Mouse (Mus musculus) left cerebral cortex, adult 2 months (tissue): Measurements from ENCODE around the gene Gramd1b. TPM values are rescaled to one million over a fixed set of nuclear protein-coding genes. Genes with fewer than 3 reads are reported as not detected.
A peak's percentile ranks its signal among the peaks of the same experiment; 100 is the strongest.

Experiments
- DNase-seq, 2 experiments: peaks; one replicate each; pipeline ENCODE4 v3.0.0; 2021 to 2022; ENCODE audit warnings: low spot score in 2 of 2, mixed read lengths in 1 of 2; ENCODE audit errors: extremely low spot score in 1 of 2
- H3K27ac ChIP-seq: fragments of 200-600 bp; 2 replicates; pipeline ENCODE4 v1.8.1; 2022
- H3K4me3 ChIP-seq: fragments of 200-600 bp; 2 replicates; pipeline ENCODE4 v1.8.1; 2022
- CTCF ChIP-seq: fragments of 200-600 bp; IDR thresholded peaks from 2 replicates; pipeline ENCODE4 v1.8.1; 2022; ENCODE audit warnings: antibody characterized with exemption, mild to moderate bottlenecking, moderate library complexity
- intact Hi-C: fragments of 180-260 bp; cut with DNase I; formaldehyde crosslinking; loops from one replicate; pipeline ENCODE4 v1.15.1; 2025
- total RNA-seq, 2 experiments: library from RNA; stranded (reverse); gene quantifications; 2 replicates each; pipeline ENCODE4 v1.2.3; 2021

Gene Gramd1b
- total RNA-seq, 2 experiments from 2014 or later, result 178 to 192 TPM

DNA sequence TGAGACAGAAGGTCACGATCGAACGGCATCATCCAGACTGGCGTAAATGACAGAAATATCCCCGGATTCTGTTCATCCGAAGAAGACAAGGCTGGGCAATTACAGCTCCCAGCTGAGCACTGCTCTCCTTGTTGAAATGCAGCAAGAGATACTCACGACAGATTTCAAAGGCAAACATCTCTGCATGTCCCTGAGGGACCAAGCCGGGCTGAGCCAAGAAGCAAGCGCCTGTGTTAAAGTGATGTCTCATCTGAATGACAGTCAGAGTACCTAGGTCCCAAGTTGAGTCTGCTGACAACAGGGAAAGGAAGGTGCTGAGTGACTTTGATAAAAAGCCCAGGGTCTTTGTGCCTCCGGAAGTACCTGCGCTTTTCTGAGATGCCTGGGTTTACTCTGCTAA lies 157.1 kb downstream of the Gramd1b start:
- H3K4me3 ChIP-seq, result peak overlapping the region; percentile 77
- H3K27ac ChIP-seq, result peak overlapping the region; percentile 92
- TF ChIP-seq CTCF, result no peak
- no peak for DNase-seq
- intact Hi-C loops, result loop anchor here (2.0 kb wide), 1 partner anchor 23 kb away; no protein-coding TSS in a partner anchor

DNA sequence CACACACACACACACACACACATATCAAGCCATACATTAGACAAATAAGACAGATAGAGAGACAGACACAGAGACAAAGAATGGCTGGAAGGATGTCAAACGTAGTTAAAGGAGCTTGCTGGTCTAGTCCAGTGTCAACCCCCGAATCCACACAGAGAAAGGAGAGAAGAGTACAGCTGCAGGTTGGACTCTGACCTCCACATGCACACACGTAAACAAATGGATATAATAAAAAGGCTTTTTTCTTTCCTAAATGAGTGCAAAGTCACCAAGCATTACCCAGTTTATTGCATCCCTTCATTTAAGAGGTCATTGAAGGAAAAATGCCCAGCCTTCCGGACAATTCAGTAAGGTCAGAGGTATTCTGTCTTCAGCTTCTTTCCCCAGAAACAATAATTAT lies 161.0 kb downstream of the Gramd1b start:
- Histone ChIP-seq H3K27ac (no peak overlapping the region), H3K4me3 (no peak overlapping the region)
- intact Hi-C loops, result no loop called here
- TF ChIP-seq CTCF, result no peak
- no peak for DNase-seq

DNA sequence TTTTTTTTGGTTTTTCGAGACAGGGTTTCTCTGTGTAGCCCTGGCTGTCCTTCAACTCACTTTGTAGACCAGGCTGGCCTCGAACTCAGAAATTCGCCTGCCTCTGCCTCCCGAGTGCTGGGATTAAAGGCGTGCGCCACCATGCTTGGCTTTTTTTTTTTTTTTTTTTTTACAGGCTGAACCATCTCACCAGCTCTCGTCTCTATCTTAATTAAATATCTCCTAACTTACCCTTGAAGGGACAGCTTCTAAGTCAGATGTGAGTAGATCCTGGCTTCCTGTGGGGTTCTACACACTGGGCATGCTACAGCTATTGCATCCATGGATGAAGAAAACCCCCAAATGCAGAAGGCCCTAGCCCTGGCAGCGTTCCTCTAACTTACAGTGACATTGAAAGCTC lies 164.4 kb downstream of the Gramd1b start:
- H3K4me3 ChIP-seq, result no peak overlapping the region
- DNase-seq, result no peak
- TF ChIP-seq CTCF, result no peak
- H3K27ac ChIP-seq, result no peak overlapping the region
- intact Hi-C loops, result no loop called here

DNA sequence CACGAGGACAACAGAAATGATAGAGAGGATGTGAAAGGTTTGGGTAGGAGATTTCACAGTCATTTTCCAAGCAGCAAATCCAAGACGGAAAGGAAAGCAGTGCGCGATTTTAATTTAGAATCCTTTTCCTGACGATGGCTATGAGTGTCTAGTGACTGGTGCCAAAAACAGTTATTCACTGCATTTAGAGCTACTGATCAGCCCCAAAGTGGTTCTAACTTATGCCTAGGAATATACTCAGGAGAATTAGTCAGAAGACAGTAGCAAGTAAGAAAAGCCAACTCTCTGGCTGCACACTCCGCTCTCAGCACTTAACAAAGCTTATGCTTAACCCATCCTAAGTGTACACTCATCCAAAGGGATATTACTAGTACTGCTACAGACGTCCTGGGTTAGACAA lies 166.9 kb downstream of the Gramd1b start:
- no peak for TF ChIP-seq CTCF
- intact Hi-C loops, result no loop called here

DNA sequence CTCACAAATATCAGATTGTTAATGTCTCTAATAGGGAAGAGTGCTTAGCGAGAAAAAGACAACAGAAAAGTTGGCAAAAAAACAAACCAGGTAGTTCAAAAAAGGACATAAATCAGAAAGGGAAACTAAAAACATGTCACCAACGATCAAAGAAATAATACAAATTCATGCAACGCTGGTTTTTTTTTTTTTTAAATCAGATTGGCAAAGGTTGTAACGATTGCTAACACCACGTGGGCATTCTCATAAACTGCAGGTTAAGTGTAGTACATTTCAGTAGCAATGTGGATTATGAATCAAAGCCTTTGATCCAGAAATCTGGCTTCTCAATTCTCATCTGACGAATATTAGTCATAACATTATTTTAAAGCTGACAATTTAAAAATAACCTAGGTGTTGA lies 169.2 kb downstream of the Gramd1b start:
- intact Hi-C loops, result no loop called here
- DNase-seq, result no peak
- no peak for TF ChIP-seq CTCF
- no peak overlapping the region for H3K27ac ChIP-seq
- no peak overlapping the region for H3K4me3 ChIP-seq

More for the DNA sequence above, 166.9 kb downstream of the Gramd1b start:
- no peak for DNase-seq
- peak overlapping the region; percentile 54 for H3K27ac ChIP-seq
- no peak overlapping the region for H3K4me3 ChIP-seq

DNA sequence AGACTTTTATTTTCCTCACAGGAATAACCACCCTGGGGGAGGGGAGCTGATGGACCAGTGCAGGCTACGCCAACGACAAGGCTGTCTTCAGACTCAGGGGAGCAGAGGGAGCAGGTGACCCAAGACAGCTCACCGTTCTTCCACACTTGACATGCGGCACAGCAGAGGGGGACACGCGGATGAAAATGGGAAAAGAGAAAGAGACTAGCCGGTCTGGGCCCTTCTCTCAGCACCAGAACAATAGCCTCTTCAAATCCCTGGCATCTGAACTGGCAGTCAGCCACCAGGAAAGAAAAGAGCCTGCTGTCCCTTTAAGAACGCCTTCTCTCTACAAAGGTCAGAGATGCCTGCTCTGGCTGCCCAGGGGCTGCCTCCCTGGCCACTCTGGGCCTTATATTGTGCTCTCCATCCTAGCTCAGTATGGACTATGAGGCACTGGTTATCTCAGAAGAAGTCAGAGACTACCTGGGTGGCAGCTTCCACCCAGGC lies 172.7 kb downstream of the Gramd1b start:
- no peak for DNase-seq
- Histone ChIP-seq H3K27ac (peak overlapping the region; percentile 60), H3K4me3 (no peak overlapping the region)
- no peak for TF ChIP-seq CTCF
- intact Hi-C loops, result no loop called here

DNA sequence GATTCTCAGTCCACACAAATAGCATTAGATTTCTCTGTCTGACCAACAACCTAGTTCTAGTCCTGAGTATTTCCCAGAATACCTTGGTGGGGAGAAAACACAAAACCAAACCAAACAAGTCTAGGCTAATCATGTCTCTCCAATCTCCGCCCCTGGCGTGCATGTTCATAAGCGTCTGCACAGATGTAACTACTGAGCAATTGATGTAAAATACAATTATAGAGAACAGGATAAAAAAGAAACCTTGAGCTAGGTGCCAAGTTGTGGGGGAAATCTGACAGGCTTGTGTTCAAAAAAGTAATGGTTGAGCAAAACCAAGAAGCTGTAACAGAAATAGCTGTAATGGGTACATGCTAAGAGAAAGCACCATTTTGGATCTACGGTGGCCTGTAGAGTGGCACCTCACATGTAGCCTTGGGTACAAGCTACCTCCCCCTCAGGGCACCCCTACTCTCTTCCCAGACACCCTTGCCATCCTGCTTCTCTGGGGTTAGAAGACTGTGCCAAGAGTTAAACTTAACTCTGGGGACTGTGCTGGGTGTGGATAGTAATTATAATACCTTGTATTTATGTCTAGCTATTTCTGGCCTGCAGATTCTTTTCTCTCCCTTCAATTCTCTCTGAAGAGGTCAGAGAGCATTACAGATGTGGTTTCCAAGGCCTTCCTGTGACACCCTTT lies 174.3 kb downstream of the Gramd1b start:
- no peak for TF ChIP-seq CTCF
- DNase-seq, result no peak
- no peak overlapping the region for H3K4me3 ChIP-seq
- intact Hi-C loops, result no loop called here
- peak overlapping the region; percentile 57; the same call in 1 of the 2 replicates for H3K27ac ChIP-seq

DNA sequence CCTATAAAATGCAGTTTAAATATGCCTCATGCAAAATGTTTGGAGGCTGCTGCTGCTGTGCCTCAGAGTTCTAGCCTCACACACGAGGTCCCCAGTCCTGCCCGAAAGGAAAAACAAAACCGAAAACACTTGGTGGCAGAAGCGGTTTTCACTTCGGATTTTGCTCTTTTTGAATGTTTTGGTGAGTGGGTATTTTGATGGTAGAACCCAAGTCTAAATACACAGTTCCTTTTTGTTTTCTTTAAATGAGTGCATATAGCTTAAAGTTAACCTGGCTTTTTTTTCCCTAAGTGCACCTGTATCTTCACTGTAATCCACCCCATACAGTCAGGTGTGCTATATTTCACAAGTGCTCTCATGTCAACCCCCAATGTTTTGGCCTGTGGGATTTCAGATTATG lies 174.8 kb downstream of the Gramd1b start:
- no peak for DNase-seq
- intact Hi-C loops, result no loop called here
- Histone ChIP-seq H3K27ac (peak overlapping the region; percentile 57; the same call in 1 of the 2 replicates), H3K4me3 (no peak overlapping the region)
- TF ChIP-seq CTCF, result no peak

DNA sequence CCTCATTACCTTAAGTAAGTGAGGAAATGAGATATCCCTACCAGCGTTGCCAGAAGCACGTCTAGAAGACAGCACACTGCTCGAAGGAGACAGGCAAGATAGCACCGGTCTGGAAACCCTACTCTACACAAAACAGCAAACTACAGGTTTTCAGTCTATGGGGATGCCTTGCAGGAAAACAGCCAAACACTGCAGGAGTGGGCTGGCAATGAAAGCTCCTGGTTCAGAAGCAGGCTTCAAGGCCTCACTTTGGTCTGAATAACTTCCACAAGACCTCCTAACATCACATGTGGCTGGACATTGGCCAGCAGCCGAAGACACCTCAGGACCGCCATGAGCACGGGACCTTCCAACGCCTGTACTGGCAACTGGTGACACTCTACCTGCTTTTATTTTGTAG lies 175.8 kb downstream of the Gramd1b start:
- no peak for DNase-seq
- no peak overlapping the region for H3K4me3 ChIP-seq
- H3K27ac ChIP-seq, result no peak overlapping the region; the same call in 1 of the 2 replicates
- intact Hi-C loops, result no loop called here
- no peak for TF ChIP-seq CTCF

DNA sequence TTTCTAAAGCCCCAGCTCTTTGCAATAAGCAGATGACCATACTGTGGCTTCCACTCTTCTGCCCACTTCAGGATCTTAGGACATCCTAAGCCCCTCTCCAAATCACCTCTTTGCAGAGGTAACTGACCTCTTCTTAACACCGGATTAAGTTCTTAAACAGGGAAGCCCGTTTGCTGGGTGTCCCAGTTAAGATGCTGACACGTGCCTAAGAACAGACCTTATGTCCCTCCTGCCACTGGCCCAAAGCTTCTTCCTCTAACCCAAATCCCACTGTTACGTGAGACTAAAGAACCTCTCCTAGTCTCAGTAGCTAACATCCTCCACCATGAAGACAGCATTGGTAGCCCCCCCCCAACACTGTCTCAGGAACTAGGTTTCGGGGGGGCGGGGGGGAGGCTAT lies 177.6 kb downstream of the Gramd1b start:
- no peak for DNase-seq
- no peak overlapping the region for H3K4me3 ChIP-seq
- TF ChIP-seq CTCF, result no peak
- intact Hi-C loops, result no loop called here
- H3K27ac ChIP-seq, result no peak overlapping the region

DNA sequence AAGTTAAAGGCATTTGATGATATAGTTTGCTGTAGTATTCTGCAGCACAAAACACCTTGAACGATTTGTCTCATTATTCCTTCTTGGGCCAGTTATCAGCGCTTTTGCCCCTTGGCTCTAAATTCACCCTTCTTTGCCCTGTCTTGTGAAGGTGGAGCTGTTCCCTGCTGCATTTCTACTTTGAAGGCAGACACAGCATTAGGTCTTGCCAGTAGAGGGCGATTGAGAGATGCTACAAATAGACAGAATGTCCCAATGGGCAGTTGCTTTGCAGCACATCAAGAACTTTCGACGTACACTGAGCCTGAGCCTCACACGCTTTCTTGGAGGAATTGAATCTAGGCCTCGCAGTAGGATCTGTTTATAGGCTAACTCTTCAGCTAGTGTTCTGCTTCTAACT lies 180.5 kb downstream of the Gramd1b start:
- DNase-seq, result peak in 1 of 2 experiments; percentile 63

DNA sequence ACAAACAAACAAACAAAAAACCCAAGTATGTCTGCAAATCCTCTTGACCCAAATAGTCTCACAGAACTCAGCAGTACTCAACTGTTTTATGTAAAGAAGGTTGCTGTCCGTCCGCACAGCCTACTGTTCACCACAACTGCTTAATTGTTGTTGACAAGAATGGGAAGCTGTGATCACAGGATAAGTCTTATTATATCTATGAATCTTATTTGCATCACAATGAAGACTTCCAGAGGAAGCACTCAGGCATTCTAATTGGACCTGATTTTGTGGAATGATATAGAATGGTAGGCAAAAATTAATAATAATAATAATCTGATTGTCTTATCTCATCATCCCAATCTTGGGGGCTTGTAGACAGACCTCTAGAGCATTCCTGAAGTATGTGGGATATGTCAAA lies 181.1 kb downstream of the Gramd1b start:
- Histone ChIP-seq H3K4me3 (no peak overlapping the region), H3K27ac (peak overlapping the region; percentile 44)
- no peak for TF ChIP-seq CTCF
- DNase-seq, result no peak
- intact Hi-C loops, result loop anchor here (2.0 kb wide), 1 partner anchor 25 kb away; no protein-coding TSS in a partner anchor

More for the DNA sequence above, 180.5 kb downstream of the Gramd1b start:
- H3K4me3 ChIP-seq, result no peak overlapping the region
- intact Hi-C loops, result loop anchor here (2.0 kb wide), 1 partner anchor 24 kb away; no protein-coding TSS in a partner anchor
- H3K27ac ChIP-seq, result no peak overlapping the region; the same call in 1 of the 2 replicates
- peak; percentile 75 for TF ChIP-seq CTCF

DNA sequence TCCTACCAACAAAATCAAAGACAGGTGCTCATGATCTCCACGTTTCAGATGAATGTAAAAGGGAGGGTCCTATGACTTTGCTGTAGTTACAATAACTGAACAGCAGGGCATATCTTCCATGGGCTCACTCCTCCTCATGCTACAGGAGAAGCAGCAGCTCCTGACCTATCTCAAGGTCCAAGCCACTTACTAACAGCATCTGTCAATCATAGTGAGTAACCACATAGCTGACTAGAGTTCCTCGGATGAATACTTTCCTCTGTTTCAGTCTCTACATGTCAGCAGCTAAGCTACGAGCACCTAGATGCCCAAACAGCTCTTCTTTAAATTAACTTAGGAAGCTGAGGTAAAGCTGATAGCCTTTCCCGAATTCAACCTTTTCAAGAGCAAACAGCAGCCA lies 181.6 kb downstream of the Gramd1b start:
- no peak for DNase-seq
- peak; percentile 8 for TF ChIP-seq CTCF
- intact Hi-C loops, result loop anchor here (5.0 to 10.0 kb wide), 3 partner anchors 43 to 415 kb away; no protein-coding TSS in a partner anchor

More for the DNA sequence above, 181.6 kb downstream of the Gramd1b start:
- Histone ChIP-seq H3K4me3 (no peak overlapping the region), H3K27ac (peak overlapping the region; percentile 44)
